Mouse (Mus musculus) ES-E14 (cell line): ENCODE measurements around the gene Amotl1. TPM values are rescaled to one million over a fixed set of nuclear protein-coding genes. Genes with fewer than 3 reads are reported as not detected.

Experiments
- DNase-seq: peaks from one replicate; pipeline ENCODE4 v3.0.0-alpha.2; 2013; ENCODE audit warnings: low read depth, low spot score
- H3K27ac ChIP-seq: 2 replicates; pipeline ENCODE4 v1.5.1; 2012; ENCODE audit warnings: low read depth, mild to moderate bottlenecking, low read length, moderate library complexity, mixed read lengths; ENCODE audit not compliant: poor library complexity, insufficient read depth, severe bottlenecking
- H3K36me3 ChIP-seq: 2 replicates; pipeline ENCODE4 v1.6.1; 2012; ENCODE audit warnings: mild to moderate bottlenecking, low read length, moderate library complexity, mixed read lengths; ENCODE audit not compliant: control insufficient read depth, poor library complexity, insufficient read depth, severe bottlenecking
- H3K4me1 ChIP-seq, 2 experiments: fragments of 150-350 bp in 1 of 2; sonication (generic) in 1 of 2; 2 replicates each; pipeline ENCODE4 v1.6.1; 2012; ENCODE audit warnings: low read length in 2 of 2, mild to moderate bottlenecking in 1 of 2, mixed read lengths in 1 of 2; ENCODE audit not compliant: control insufficient read depth in 2 of 2, insufficient read depth in 2 of 2, poor library complexity in 1 of 2
- H3K4me3 ChIP-seq, 2 experiments: fragments of 150-350 bp in 1 of 2; sonication (generic) in 1 of 2; 2 replicates each; pipeline ENCODE4 v1.5.1; 2012; ENCODE audit warnings: low read length in 2 of 2, low read depth in 1 of 2, mild to moderate bottlenecking in 1 of 2, mixed read lengths in 1 of 2; ENCODE audit not compliant: insufficient read depth in 1 of 2, poor library complexity in 1 of 2, severe bottlenecking in 1 of 2
- H3K9ac ChIP-seq: 2 replicates; pipeline ENCODE4 v1.6.1; 2012; ENCODE audit warnings: low read depth, mild to moderate bottlenecking, low read length, mixed read lengths; ENCODE audit not compliant: poor library complexity, insufficient read depth, severe bottlenecking
- H3K9me3 ChIP-seq: fragments of 150-350 bp; sonication (generic); 2 replicates; pipeline ENCODE4 v1.6.1; 2012; ENCODE audit warnings: low read depth, mild to moderate bottlenecking, low read length; ENCODE audit not compliant: control insufficient read depth, insufficient read depth
- CHD2 ChIP-seq: IDR thresholded peaks from 2 replicates; pipeline ENCODE4 v1.6.1; 2014; ENCODE audit warnings: mild to moderate bottlenecking, low read depth, low read length, inconsistent platforms
- HCFC1 ChIP-seq: IDR thresholded peaks from 2 replicates; pipeline ENCODE4 v1.6.1; 2012; ENCODE audit warnings: low read length, inconsistent platforms, borderline replicate concordance; ENCODE audit not compliant: insufficient read depth
- MAFK ChIP-seq: IDR thresholded peaks from 2 replicates; pipeline ENCODE4 v1.6.1; 2014; ENCODE audit warnings: mild to moderate bottlenecking, low read depth, low read length, inconsistent platforms; ENCODE audit not compliant: insufficient read depth
- ZC3H11A ChIP-seq: IDR thresholded peaks from 2 replicates; pipeline ENCODE4 v1.6.1; 2012; ENCODE audit warnings: low read depth, mild to moderate bottlenecking, inconsistent platforms, low read length, borderline replicate concordance
- ZNF384 ChIP-seq: IDR thresholded peaks from 2 replicates; pipeline ENCODE4 v1.6.1; 2012; ENCODE audit warnings: low read depth, low read length, inconsistent platforms
- in situ Hi-C, 2 experiments: fragments of 600-800 bp; cut with MboI; formaldehyde crosslinking; loops; one replicate each; pipeline ENCODE4 v1.15.1; 2025; ENCODE audit warnings: low sequenced_read_pairs in 2 of 2, inconsistent platforms in 1 of 2; ENCODE audit not compliant: unreplicated experiment in 2 of 2
- total RNA-seq: library from RNA; depleted of rRNA; stranded (reverse); fragments of 300-350 nt; gene quantifications from 2 replicates; pipeline ENCODE4 v1.2.3, GENCODE M21; 2012

Gene Amotl1
- total RNA-seq, 1 experiment: 24.6 TPM

DNA sequence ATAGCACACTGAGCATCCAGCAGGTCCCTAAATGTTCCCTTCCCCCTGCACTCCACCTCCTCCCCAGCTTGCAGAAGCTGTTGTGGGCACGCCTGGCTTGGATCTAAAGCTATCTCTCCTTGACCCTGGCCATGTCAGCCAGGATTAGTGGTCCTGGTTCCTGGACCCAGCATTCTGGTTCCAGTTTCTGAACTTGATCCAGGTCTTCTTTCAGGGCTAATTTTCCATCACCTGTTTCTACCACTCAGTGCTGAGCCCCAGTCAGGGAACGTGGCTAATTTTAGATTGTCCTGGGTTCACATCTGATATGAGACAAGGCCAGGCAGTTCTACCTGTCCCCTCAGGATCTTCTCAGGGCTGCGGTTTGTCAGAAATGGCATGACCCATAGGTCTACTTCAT lies 21.2 kb upstream of the Amotl1 start:
- TF ChIP-seq CHD2 (no peak), ZC3H11A (no peak), HCFC1 (no peak)
- Histone ChIP-seq H3K4me3 (no peak overlapping the region), H3K27ac (no peak overlapping the region), H3K4me1 (peaks cover 4 to 12% of the 10 kb centered on the region in 2 experiments; a peak in 1 of 4 replicates), H3K9ac (no peak overlapping the region), H3K36me3 (no peaks in the 10 kb centered on the region), H3K9me3 (no peaks in the 10 kb centered on the region)
- in situ Hi-C loops: no loop called here
- no peak for DNase-seq

DNA sequence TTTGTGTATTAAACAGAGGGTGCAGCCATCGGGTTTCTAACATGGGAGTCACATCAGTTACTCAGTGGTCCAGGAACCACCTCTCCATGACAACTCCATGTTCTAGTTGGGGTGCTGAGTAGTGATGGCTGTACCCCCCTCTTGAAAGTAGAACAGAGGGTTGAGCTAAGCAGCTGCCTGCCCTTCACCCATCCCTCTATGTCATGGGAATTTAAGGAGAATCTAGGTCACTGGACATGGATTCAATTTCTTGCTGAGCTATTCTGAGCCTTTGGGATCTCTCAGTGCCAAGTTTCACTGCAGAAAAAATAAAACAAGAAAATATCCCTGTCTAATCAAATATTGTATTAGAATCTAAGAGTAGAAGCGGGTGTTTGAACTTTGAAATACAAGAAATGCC lies 18.7 kb upstream of the Amotl1 start:
- TF ChIP-seq HCFC1: no peak
- TF ChIP-seq CHD2: no peak
- TF ChIP-seq MAFK: no peak
- TF ChIP-seq ZNF384: no peak
- no peak for TF ChIP-seq ZC3H11A
- in situ Hi-C loops: no loop called here
- H3K36me3 ChIP-seq: no peaks in the 10 kb centered on the region
- H3K9ac ChIP-seq: no peak overlapping the region
- H3K4me3 ChIP-seq: no peak overlapping the region
- H3K9me3 ChIP-seq: no peaks in the 10 kb centered on the region
- no peak for DNase-seq
- H3K27ac ChIP-seq: no peak overlapping the region
- peaks cover 2 to 11% of the 10 kb centered on the region in 2 experiments; a peak in 1 of 4 replicates for H3K4me1 ChIP-seq

DNA sequence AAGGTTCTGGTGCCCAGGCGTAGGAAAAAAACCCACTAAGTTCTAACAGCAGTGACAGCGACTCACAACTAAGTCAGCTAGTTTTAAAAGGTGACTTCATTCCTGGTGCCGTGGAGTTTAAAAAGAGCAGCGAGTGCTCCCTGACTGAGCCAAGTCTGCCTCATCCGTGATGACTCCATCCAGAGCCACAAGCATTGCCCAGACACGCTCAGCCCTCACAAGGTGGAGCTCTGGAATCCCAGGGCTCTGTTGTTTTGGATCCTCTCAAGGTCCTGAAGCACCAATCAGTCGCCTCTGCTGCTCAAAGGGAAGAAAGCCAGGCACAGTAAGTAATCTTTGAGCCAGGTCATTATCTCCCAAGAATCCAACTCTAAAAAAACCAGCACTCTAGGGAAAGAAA lies 18.0 kb upstream of the Amotl1 start:
- no peak overlapping the region for H3K27ac ChIP-seq
- TF ChIP-seq MAFK (no peak), ZNF384 (no peak), ZC3H11A (no peak), CHD2 (no peak), HCFC1 (no peak)
- in situ Hi-C loops: no loop called here
- no peaks in the 10 kb centered on the region for H3K9me3 ChIP-seq
- peaks cover 2 to 11% of the 10 kb centered on the region in 2 experiments; a peak in 1 of 4 replicates for H3K4me1 ChIP-seq
- no peaks in the 10 kb centered on the region for H3K36me3 ChIP-seq
- no peak overlapping the region for H3K9ac ChIP-seq
- peak overlapping the region; percentile 18 to 55; a peak in 2 of 4 replicates for H3K4me3 ChIP-seq
- DNase-seq: no peak

DNA sequence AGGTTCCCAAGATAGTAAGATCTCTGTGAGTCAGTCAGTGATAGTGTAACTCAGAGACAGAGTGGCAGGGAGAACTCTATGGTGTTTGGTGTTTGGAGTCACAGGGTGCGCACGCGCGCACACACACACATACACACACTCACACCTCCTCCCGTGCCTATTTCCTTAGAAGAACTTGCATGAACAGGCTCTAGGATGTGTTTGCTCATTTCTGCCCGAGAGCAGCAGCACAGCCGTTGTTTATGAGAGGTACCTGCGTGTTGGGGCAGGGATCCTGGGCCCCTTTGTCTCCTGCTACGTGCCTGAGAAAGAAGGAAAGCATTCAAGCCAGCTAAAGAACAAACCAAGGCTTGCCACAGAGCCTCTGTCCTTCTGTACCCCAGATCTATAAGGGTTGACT lies 17.3 kb upstream of the Amotl1 start:
- Histone ChIP-seq H3K27ac (no peak overlapping the region), H3K4me3 (peak overlapping the region; percentile 18 to 55), H3K36me3 (no peaks in the 10 kb centered on the region), H3K9me3 (no peaks in the 10 kb centered on the region), H3K4me1 (peaks cover 2 to 11% of the 10 kb centered on the region in 2 experiments; a peak in 1 of 4 replicates), H3K9ac (no peak overlapping the region; the same call in 1 of the 2 replicates)
- no peak for DNase-seq
- in situ Hi-C loops: no loop called here
- TF ChIP-seq ZC3H11A (no peak), HCFC1 (no peak), CHD2 (no peak), MAFK (no peak), ZNF384 (no peak)

DNA sequence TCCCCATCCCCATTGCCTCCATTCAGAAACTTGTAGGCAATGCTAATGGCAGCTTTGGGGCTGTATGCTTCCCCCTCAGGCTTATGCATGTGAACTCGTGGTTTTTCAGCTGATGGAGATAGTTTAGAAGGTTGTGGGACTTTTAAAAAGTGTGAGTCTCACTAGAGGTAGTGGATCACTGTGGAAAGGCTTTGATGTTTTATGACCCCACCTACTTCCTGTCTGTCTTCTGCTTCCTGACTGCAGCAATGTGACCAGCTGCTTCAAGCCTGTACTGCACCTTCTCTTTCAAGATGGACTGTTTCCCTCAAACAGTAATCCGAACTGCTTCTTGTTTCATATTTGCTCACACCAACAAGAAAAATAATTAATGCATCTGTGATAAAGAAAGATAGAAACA lies 13.1 kb upstream of the Amotl1 start:
- H3K4me1 ChIP-seq: peaks cover under 1 to 6% of the 10 kb centered on the region in 2 experiments; a peak in 1 of 4 replicates
- no peak overlapping the region for H3K4me3 ChIP-seq
- no peak for TF ChIP-seq ZC3H11A
- TF ChIP-seq ZNF384: no peak
- TF ChIP-seq MAFK: no peak
- no peak for TF ChIP-seq CHD2
- no peak for TF ChIP-seq HCFC1
- H3K9me3 ChIP-seq: no peaks in the 10 kb centered on the region
- H3K9ac ChIP-seq: no peak overlapping the region
- no peaks in the 10 kb centered on the region for H3K36me3 ChIP-seq
- DNase-seq: no peak
- H3K27ac ChIP-seq: no peak overlapping the region
- in situ Hi-C loops: no loop called here
